Mouse (Mus musculus): ENCODE data around the gene Wdpcp.

DNA sequence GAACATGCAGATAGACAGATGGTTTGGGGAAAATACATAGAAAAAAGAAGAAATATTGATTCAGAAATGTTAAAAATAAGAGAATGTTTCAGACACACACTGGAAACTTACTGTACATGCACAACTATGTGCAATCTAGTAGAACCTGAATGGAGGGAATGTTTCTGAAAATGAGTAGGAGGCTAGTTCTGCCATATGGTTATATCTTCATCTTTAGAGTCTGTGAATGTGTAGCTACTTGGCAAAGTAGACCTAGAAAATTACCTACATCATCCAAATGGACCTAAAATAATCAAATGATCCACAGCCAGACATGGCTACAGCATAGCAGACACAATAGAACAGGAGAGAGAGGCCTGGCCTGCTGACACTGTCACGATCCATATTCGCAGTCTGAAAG, 275.0 kb downstream of the Wdpcp start:
- TF ChIP-seq CTCF (conservative IDR thresholded peaks at IDR 0.05; ENCODE audit: insufficient read depth, insufficient read length, low read depth, low read length) (no peak), POLR2A (IDR thresholded peaks at IDR 0.05; ENCODE audit: low read depth, low read length) (no peak)
